Mouse (Mus musculus) kidney, postnatal 4 days (tissue): Measurements from ENCODE around the gene B3gnt6.

Experiments used
- DNase-seq, 2 experiments: peaks; one replicate each; pipeline ENCODE4 v3.0.0; 2021; ENCODE audit warnings: mixed read lengths in 2 of 2

The B3gnt6 gene

GRCm38 (mm10) chr7:98148721-98149407, 50.4 kb downstream of the B3gnt6 start:
- no peak for DNase-seq

DNA sequence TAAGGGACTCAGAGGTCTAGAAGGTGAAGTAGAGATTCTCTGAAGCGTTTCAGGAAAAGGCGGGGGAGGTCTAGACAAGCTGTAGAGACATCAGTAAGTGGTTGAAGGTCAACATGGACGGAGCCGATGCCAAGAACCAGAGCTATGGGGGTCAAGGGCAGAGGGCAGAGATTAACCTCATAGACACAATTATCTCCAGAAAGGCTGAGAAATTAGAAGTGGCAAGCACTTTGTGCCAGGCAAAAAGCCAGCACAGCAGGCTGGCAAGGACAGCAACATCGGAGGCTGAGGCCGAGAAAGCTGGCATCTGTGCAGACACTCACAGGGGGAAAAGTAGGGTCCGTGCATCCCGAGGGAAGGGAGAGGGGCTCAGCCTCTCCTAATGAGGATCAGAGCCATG, 51.5 kb downstream of the B3gnt6 start:
- DNase-seq, result no peak

DNA sequence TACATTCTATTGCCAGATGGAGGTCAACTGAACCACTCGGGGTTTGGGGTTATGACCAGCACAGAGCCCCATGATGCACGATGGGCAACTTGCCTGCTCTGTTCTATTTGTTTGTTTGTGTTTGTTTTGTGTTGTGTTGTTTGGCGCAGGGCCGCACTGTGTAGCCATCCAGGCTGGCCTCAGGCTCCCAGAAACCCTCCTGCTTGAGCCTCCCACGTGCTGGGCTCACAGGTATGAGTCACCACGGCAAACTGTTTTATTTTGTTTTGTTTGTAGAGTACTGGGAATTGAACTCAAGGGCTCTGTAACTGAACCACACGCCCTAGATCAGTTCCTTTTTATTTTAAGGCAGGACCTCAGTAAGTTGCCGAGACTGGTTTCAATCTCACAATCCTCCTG, 52.8 kb downstream of the B3gnt6 start:
- no peak for DNase-seq

DNA sequence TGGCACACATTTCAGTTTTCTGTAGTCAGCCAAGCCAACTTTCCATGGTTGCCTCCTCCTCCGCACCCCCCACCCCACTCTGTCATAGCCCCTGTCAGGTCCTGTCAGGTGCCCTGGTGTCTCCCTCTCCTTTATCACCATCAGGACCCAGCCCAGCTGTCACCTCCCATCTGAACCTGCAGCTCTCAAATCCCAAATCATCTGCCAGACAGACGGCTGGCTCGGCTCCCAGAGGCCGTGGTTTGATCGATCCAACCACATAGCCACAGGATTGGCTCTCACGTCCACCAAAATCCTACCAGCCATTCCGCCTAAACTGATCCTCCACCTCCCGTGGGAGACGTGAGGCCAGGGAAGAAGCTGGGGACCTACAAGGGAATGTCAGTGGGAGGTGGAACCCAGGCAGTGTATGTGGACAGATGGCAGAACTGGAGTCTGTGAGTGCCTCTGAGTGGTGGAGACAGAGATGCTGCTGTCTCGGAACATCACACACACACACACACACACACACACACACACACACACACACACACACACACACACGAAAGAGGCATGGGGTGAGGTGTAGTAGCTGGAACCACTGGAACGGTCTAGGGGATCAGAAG, 53.3 kb downstream of the B3gnt6 start:
- DNase-seq, result no peak

GRCm38 (mm10) chr7:98145402-98145801, 53.9 kb downstream of the B3gnt6 start, which contains the start of gene Omp:
TSS of gene Omp (minus strand) at chr7:98145502.
- no peak for DNase-seq

DNA sequence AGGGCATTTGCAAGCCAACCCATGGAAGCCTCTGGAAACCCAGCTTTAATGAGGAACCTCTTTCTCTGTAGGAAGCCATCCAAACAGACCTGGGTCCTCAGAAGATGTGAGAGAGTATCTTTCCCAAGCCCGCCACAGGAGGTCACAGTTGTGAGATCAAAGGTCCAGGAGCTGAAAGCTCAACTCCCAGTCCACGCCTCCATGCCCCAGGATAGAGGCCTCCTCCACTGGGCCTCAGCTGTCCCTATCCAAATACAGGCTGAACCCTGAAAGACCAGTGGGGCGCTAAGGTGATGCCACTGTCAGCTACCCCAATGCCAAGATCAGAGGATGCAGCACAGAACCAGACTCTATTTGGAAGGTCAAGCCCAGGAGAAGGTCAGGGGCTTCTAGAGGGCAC, 56.6 kb downstream of the B3gnt6 start:
- no peak for DNase-seq
